In the genomic region with DNA sequence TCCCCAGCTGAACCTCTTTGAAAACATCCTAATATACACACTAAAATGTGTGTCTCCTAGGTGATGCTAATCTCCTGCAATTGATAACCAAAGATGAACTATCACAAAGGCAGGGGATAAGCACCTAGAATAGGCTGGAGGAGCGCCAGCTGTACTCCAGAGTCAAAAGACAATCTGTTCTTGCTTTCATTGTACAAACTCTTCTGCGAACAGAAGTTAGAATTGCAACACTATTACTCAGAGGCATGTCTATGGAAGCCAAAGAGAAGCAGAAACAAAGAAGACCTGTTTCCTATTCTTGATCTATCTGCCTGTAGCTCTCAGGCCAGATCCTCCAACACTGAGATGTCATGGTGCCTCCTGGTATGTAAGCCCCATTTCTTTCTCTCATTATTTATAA, we compare ENCODE assay signal across 10 mouse cellular contexts.
"Had no signal": no experiment of that assay in that cellular context is flagged by ENCODE, and none has a peak within 500 bp of the region (broad histone marks: within the 10 kb centered on the region; RNA-seq: fewer than 3 reads in every experiment).

No protein-coding gene starts in this region.

- H3K27ac ChIP-seq: kidney, embryonic 15.5 days; liver, embryonic 13.5 days; stomach, embryonic 15.5 days had no signal

- H3K4me3 ChIP-seq: kidney, embryonic 15.5 days; liver, embryonic 13.5 days; stomach, embryonic 15.5 days had no signal

- DNase-seq: kidney, adult 8-10 months; kidney, postnatal 10 days; kidney, postnatal 36 days; liver, embryonic 13.5 days; lung, adult 2 months; midbrain, embryonic 14.5 days; spleen, adult 18-20 months; thymus, postnatal 36 days had no signal

- H3K9ac ChIP-seq: kidney, embryonic 15.5 days; liver, embryonic 13.5 days; stomach, embryonic 15.5 days had no signal

- H3K27me3 ChIP-seq: kidney, embryonic 15.5 days; liver, embryonic 13.5 days; stomach, embryonic 15.5 days had no signal

- H3K4me1 ChIP-seq: liver, embryonic 13.5 days; stomach, embryonic 15.5 days had no signal

- H3K36me3 ChIP-seq: kidney, embryonic 15.5 days; liver, embryonic 13.5 days; stomach, embryonic 15.5 days had no signal
